Mouse (Mus musculus): ENCODE results near the gene Drap1. TPM values are rescaled to one million over a fixed set of nuclear protein-coding genes. Genes with fewer than 3 reads are reported as not detected.
"Not testable (repeated sequence)": the region's sequence is repeated elsewhere in the genome, so short reads cannot be mapped to it uniquely, and the experiment has no call there.

The Drap1 gene
- polyA plus RNA-seq, 1 experiment from 2014 or later: 242 TPM

GRCm38 (mm10) chr19:5408057-5409001 lies 16.4 kb downstream of the Drap1 start:
- peak overlapping the region; percentile 70 for H3K4me3 ChIP-seq
- H3K4me1 ChIP-seq: peaks cover 27% of the 10 kb centered on the region
- no peaks in the 10 kb centered on the region for H3K27me3 ChIP-seq (replicated peaks; ENCODE audit: low read depth, poor library complexity, severe bottlenecking)
- WGBS: 89% methylated on average over 13 of the region's 13 CpGs
- no peak for DNase-seq (ENCODE audit: low spot score)
- H3K9me3 ChIP-seq: no peaks in the 10 kb centered on the region
- peaks cover 5% of the 10 kb centered on the region for H3K36me3 ChIP-seq (replicated peaks)
- 0 out of 2 replicates have a peak overlapping the region, but pooled peaks have one; percentile 91 for H3K27ac ChIP-seq (replicated peaks)

- Histone ChIP-seq H3K4me3 (peak overlapping the region; percentile 70), H3K27ac (replicated peaks) (peak overlapping the region; percentile 91), H3K9me3 (no peaks in the 10 kb centered on the region), H3K4me1 (peaks cover 27% of the 10 kb centered on the region), H3K27me3 (replicated peaks; ENCODE audit: low read depth, poor library complexity, severe bottlenecking) (no peaks in the 10 kb centered on the region), H3K36me3 (replicated peaks) (peaks cover 5% of the 10 kb centered on the region)
- WGBS: 17% methylated on average over 7 of the region's 7 CpGs
- peak; percentile 66 for DNase-seq (ENCODE audit: low spot score)
Observed at GRCm38 (mm10) chr19:5407133-5407532, 17.6 kb downstream of the Drap1 start.

- H3K4me1 ChIP-seq: peaks cover 23% of the 10 kb centered on the region
- DNase-seq (ENCODE audit: low spot score): peak; percentile 68
- H3K36me3 ChIP-seq (replicated peaks); H3K27me3 ChIP-seq (replicated peaks; ENCODE audit: low read depth, poor library complexity, severe bottlenecking); H3K9me3 ChIP-seq: not testable (repeated sequence)
- WGBS: 15% methylated on average over 25 of the region's 25 CpGs
- H3K27ac ChIP-seq (replicated peaks): peak overlapping the region; percentile 91
- H3K4me3 ChIP-seq: peak overlapping the region; percentile 70
Observed at GRCm38 (mm10) chr19:5406531-5407126, 18.1 kb downstream of the Drap1 start.

GRCm38 (mm10) chr19:5405924-5406323 lies 18.9 kb downstream of the Drap1 start:
- Histone ChIP-seq H3K36me3 (replicated peaks) (peaks cover 5% of the 10 kb centered on the region), H3K4me1 (peaks cover 21% of the 10 kb centered on the region), H3K9me3 (no peaks in the 10 kb centered on the region), H3K27ac (replicated peaks) (peak overlapping the region; percentile 82), H3K27me3 (replicated peaks; ENCODE audit: low read depth, poor library complexity, severe bottlenecking) (no peaks in the 10 kb centered on the region), H3K4me3 (peak overlapping the region; percentile 54)
- DNase-seq (ENCODE audit: low spot score): no peak
- whole genome bisulfite sequencing: 31% methylated on average over 7 of the region's 7 CpGs

GRCm38 (mm10) chr19:5402293-5402692 lies 22.5 kb downstream of the Drap1 start, which contains the start of gene Tsga10ip:
Tsga10ip (minus strand) TSS chr19:5402526.
- no peak for DNase-seq (ENCODE audit: low spot score)
- H3K27me3 ChIP-seq (replicated peaks; ENCODE audit: low read depth, poor library complexity, severe bottlenecking): no peaks in the 10 kb centered on the region
- H3K36me3 ChIP-seq (replicated peaks): no peaks in the 10 kb centered on the region
- no peaks in the 10 kb centered on the region for H3K9me3 ChIP-seq
- no peak within 1 kb of the TSS for H3K27ac ChIP-seq (replicated peaks)
- WGBS: 84% methylated on average over 8 of the region's 8 CpGs
- peaks cover 8% of the 10 kb centered on the region for H3K4me1 ChIP-seq
- no peak within 1 kb of the TSS for H3K4me3 ChIP-seq

- H3K27me3 ChIP-seq (replicated peaks; ENCODE audit: low read depth, poor library complexity, severe bottlenecking); H3K36me3 ChIP-seq (replicated peaks); H3K27ac ChIP-seq (replicated peaks); H3K4me3 ChIP-seq; DNase-seq (ENCODE audit: low spot score); H3K4me1 ChIP-seq; H3K9me3 ChIP-seq: not testable (repeated sequence)
- 77% methylated on average over 4 of the region's 4 CpGs for WGBS
Observed at GRCm38 (mm10) chr19:5401073-5401472, 23.7 kb downstream of the Drap1 start.

GRCm38 (mm10) chr19:5395371-5395770 lies 29.4 kb downstream of the Drap1 start:
- Histone ChIP-seq H3K27ac (replicated peaks) (no peak overlapping the region), H3K4me1 (peaks cover 6% of the 10 kb centered on the region), H3K4me3 (no peak overlapping the region), H3K27me3 (replicated peaks; ENCODE audit: low read depth, poor library complexity, severe bottlenecking) (no peaks in the 10 kb centered on the region), H3K9me3 (no peaks in the 10 kb centered on the region), H3K36me3 (replicated peaks) (no peaks in the 10 kb centered on the region)
- 68% methylated on average over 4 of the region's 4 CpGs for WGBS
- DNase-seq (ENCODE audit: low spot score): no peak

- DNase-seq (ENCODE audit: low spot score): no peak
- no peak overlapping the region for H3K4me3 ChIP-seq
- peaks cover 18% of the 10 kb centered on the region for H3K4me1 ChIP-seq
- H3K36me3 ChIP-seq (replicated peaks): no peaks in the 10 kb centered on the region
- WGBS: 57% methylated on average over 10 of the region's 10 CpGs
- no peaks in the 10 kb centered on the region for H3K27me3 ChIP-seq (replicated peaks; ENCODE audit: low read depth, poor library complexity, severe bottlenecking)
- no peak overlapping the region for H3K27ac ChIP-seq (replicated peaks)
- no peaks in the 10 kb centered on the region for H3K9me3 ChIP-seq
Observed at GRCm38 (mm10) chr19:5394168-5394567, 30.6 kb downstream of the Drap1 start.

GRCm38 (mm10) chr19:5392892-5393291 lies 31.9 kb downstream of the Drap1 start:
- no peak for DNase-seq (ENCODE audit: low spot score)
- H3K36me3 ChIP-seq (replicated peaks): no peaks in the 10 kb centered on the region
- WGBS: 77% methylated on average over 4 of the region's 4 CpGs

GRCm38 (mm10) chr19:5390416-5390815 lies 34.4 kb downstream of the Drap1 start:
- Histone ChIP-seq H3K9me3 (no peaks in the 10 kb centered on the region), H3K27ac (replicated peaks) (no peak overlapping the region; the same call in 1 of the 2 replicates), H3K4me1 (peaks cover 35% of the 10 kb centered on the region), H3K27me3 (replicated peaks; ENCODE audit: low read depth, poor library complexity, severe bottlenecking) (no peaks in the 10 kb centered on the region), H3K36me3 (replicated peaks) (peaks cover 14% of the 10 kb centered on the region), H3K4me3 (peak overlapping the region; percentile 100)
- DNase-seq (ENCODE audit: low spot score): no peak
- 88% methylated on average over 8 of the region's 8 CpGs for WGBS

More at GRCm38 (mm10) chr19:5392892-5393291, 31.9 kb downstream of the Drap1 start:
- Histone ChIP-seq H3K9me3 (no peaks in the 10 kb centered on the region), H3K4me3 (no peak overlapping the region), H3K27me3 (replicated peaks; ENCODE audit: low read depth, poor library complexity, severe bottlenecking) (no peaks in the 10 kb centered on the region), H3K4me1 (peaks cover 19% of the 10 kb centered on the region), H3K27ac (replicated peaks) (no peak overlapping the region)

GRCm38 (mm10) chr19:5389647-5390046 lies 35.1 kb downstream of the Drap1 start:
- Histone ChIP-seq H3K4me1 (peaks cover 35% of the 10 kb centered on the region), H3K36me3 (replicated peaks) (peaks cover 22% of the 10 kb centered on the region), H3K27me3 (replicated peaks; ENCODE audit: low read depth, poor library complexity, severe bottlenecking) (no peaks in the 10 kb centered on the region), H3K4me3 (peak overlapping the region; percentile 100), H3K9me3 (no peaks in the 10 kb centered on the region), H3K27ac (replicated peaks) (peak overlapping the region; percentile 93)
- DNase-seq (ENCODE audit: low spot score): peak; percentile 40
- 46% methylated on average over 12 of the region's 12 CpGs for WGBS

- Histone ChIP-seq H3K27me3 (replicated peaks; ENCODE audit: low read depth, poor library complexity, severe bottlenecking) (no peaks in the 10 kb centered on the region), H3K4me1 (peaks cover 35% of the 10 kb centered on the region), H3K27ac (replicated peaks) (peak within 1 kb of the TSS; percentile 93), H3K4me3 (peak within 1 kb of the TSS; percentile 100), H3K9me3 (no peaks in the 10 kb centered on the region), H3K36me3 (replicated peaks) (peaks cover 32% of the 10 kb centered on the region)
- DNase-seq (ENCODE audit: low spot score): peak; percentile 96
- WGBS: 2% methylated on average over 43 of the region's 43 CpGs
Observed at GRCm38 (mm10) chr19:5388588-5389242, 36.1 kb downstream of the Drap1 start, which contains the start of gene Sart1. Sart1 (minus strand) TSS chr19:5388703.
